Mouse (Mus musculus) myocyte (in vitro differentiated cells): ENCODE measurements at regions not wholly inside any gene's neighbourhood (a gene's known extent, or its start where the extent isn't known, plus 50 kb on each side); places are given as distances from the start of the nearest gene placed in this dataset.

Source experiments
- H3K27me3 ChIP-seq: one replicate; pipeline ENCODE4 v1.6.1; 2011; ENCODE audit not compliant: control insufficient read depth, insufficient read depth, insufficient read length
- H3K36me3 ChIP-seq: one replicate; pipeline ENCODE4 v1.6.1; 2011; ENCODE audit not compliant: control insufficient read depth, insufficient read depth
- H3K4me2 ChIP-seq: one replicate; pipeline ENCODE4 v1.6.1; 2011; ENCODE audit warnings: low read depth, control low read depth
- H3K4me3 ChIP-seq: one replicate; pipeline ENCODE4 v1.5.1; 2011; ENCODE audit warnings: mild to moderate bottlenecking, control low read depth, moderate library complexity
- H3K79me2 ChIP-seq: one replicate; pipeline ENCODE4 v1.6.1; 2011; ENCODE audit not compliant: control insufficient read depth, insufficient read depth
- H3ac ChIP-seq: one replicate; pipeline ENCODE4 v1.6.1; 2011; ENCODE audit not compliant: control insufficient read depth, insufficient read length
- CEBPB ChIP-seq: IDR thresholded peaks from 2 replicates; pipeline ENCODE4 v1.6.1; 2011; ENCODE audit warnings: mild to moderate bottlenecking, moderate library complexity; ENCODE audit not compliant: poor library complexity, insufficient read depth, severe bottlenecking
- E2F4 ChIP-seq: IDR thresholded peaks from one replicate; pipeline ENCODE4 v1.6.1; 2011; ENCODE audit warnings: mild to moderate bottlenecking, control low read depth, moderate library complexity; ENCODE audit not compliant: insufficient read depth
- MAX ChIP-seq: IDR thresholded peaks from one replicate; pipeline ENCODE4 v1.6.1; 2011; ENCODE audit warnings: low read depth, mild to moderate bottlenecking, control low read depth
- MYOD1 ChIP-seq, 3 experiments: IDR thresholded peaks; one replicate each; pipeline ENCODE4 v1.6.1; 2011; ENCODE audit warnings: control low read depth in 2 of 3, low read depth in 2 of 3, mild to moderate bottlenecking in 2 of 3, moderate library complexity in 1 of 3; ENCODE audit not compliant: insufficient read length in 2 of 3, control insufficient read depth in 1 of 3
- MYOG ChIP-seq, 3 experiments: IDR thresholded peaks; one replicate each; pipeline ENCODE4 v1.6.1; 2011; ENCODE audit warnings: control low read depth in 2 of 3, low read depth in 2 of 3, mild to moderate bottlenecking in 2 of 3; ENCODE audit not compliant: insufficient read length in 2 of 3, control insufficient read depth in 1 of 3, insufficient read depth in 1 of 3
- POLR2A ChIP-seq: IDR thresholded peaks from one replicate; pipeline ENCODE4 v1.6.1; 2011; ENCODE audit warnings: low read depth, mild to moderate bottlenecking, control low read depth, moderate library complexity; ENCODE audit not compliant: insufficient read length
- POLR2AphosphoS2 ChIP-seq: IDR thresholded peaks from one replicate; pipeline ENCODE4 v1.6.1; 2011; ENCODE audit warnings: low read depth, control low read depth; ENCODE audit not compliant: insufficient read length
- REST ChIP-seq: IDR thresholded peaks from one replicate; pipeline ENCODE4 v1.6.1; 2011; ENCODE audit warnings: mild to moderate bottlenecking, control low read depth, moderate library complexity; ENCODE audit not compliant: insufficient read depth, insufficient read length
- SRF ChIP-seq: IDR thresholded peaks from one replicate; pipeline ENCODE4 v1.6.1; 2011; ENCODE audit warnings: low read depth; ENCODE audit not compliant: control insufficient read depth, insufficient read length
- TCF12 ChIP-seq: IDR thresholded peaks from one replicate; pipeline ENCODE4 v1.6.1; 2011; ENCODE audit warnings: mild to moderate bottlenecking, control low read depth; ENCODE audit not compliant: poor library complexity, insufficient read depth, severe bottlenecking
- TCF3 ChIP-seq: IDR thresholded peaks from one replicate; pipeline ENCODE4 v1.6.1; 2011; ENCODE audit warnings: low read depth, control low read depth; ENCODE audit not compliant: insufficient read length
- USF1 ChIP-seq: IDR thresholded peaks from one replicate; pipeline ENCODE4 v1.6.1; 2011; ENCODE audit warnings: low read depth, mild to moderate bottlenecking, control low read depth, moderate library complexity

- H3ac ChIP-seq = no peak overlapping the region
- no peak for TF ChIP-seq MAX
- TF ChIP-seq E2F4 = no peak
- no peak for TF ChIP-seq MYOD1 (IDR thresholded peaks at IDR 0.05; ENCODE audit: control insufficient read depth in 1 of 3, insufficient read length in 2 of 3, low read depth in 2 of 3)
- no peak for TF ChIP-seq TCF12
- TF ChIP-seq TCF3 = no peak
- no peak for TF ChIP-seq SRF
- TF ChIP-seq POLR2AphosphoS2 = no peak
- no peak for TF ChIP-seq USF1
- no peak for TF ChIP-seq MYOG (IDR thresholded peaks at IDR 0.05; ENCODE audit: control insufficient read depth in 1 of 3, insufficient read depth in 1 of 3, insufficient read length in 2 of 3, low read depth in 2 of 3)
- no peak for TF ChIP-seq CEBPB
- TF ChIP-seq REST = no peak
- H3K79me2 ChIP-seq = no peaks in the 10 kb centered on the region
- no peak overlapping the region for H3K4me2 ChIP-seq
- no peaks in the 10 kb centered on the region for H3K36me3 ChIP-seq
- H3K4me3 ChIP-seq = no peak overlapping the region
- no peaks in the 10 kb centered on the region for H3K27me3 ChIP-seq
These were observed 437.8 kb downstream of the Prdm2 start for GRCm38 (mm10) chr4:142775023-142775422.

- H3K36me3 ChIP-seq = no peaks in the 10 kb centered on the region
- no peak overlapping the region for H3K4me2 ChIP-seq
- no peak overlapping the region for H3K4me3 ChIP-seq
- TF ChIP-seq MAX (no peak), E2F4 (no peak), USF1 (no peak), CEBPB (no peak), POLR2AphosphoS2 (no peak), TCF12 (no peak), SRF (no peak), MYOD1 (IDR thresholded peaks at IDR 0.05; ENCODE audit: control insufficient read depth in 1 of 3, insufficient read length in 2 of 3, low read depth in 2 of 3) (no peak), REST (no peak)
- H3ac ChIP-seq = no peak overlapping the region
- no peaks in the 10 kb centered on the region for H3K27me3 ChIP-seq
- H3K79me2 ChIP-seq = no peaks in the 10 kb centered on the region
These were observed 439.1 kb downstream of the Prdm2 start for GRCm38 (mm10) chr4:142773651-142774151.

- H3K4me3 ChIP-seq = no peak overlapping the region
- TF ChIP-seq TCF12 = no peak
- no peak for TF ChIP-seq POLR2AphosphoS2
- TF ChIP-seq USF1 = no peak
- TF ChIP-seq CEBPB = no peak
- TF ChIP-seq REST = no peak
- TF ChIP-seq TCF3 = no peak
- TF ChIP-seq MAX = no peak
- no peak for TF ChIP-seq MYOG (IDR thresholded peaks at IDR 0.05; ENCODE audit: control insufficient read depth in 1 of 3, insufficient read depth in 1 of 3, insufficient read length in 2 of 3, low read depth in 2 of 3)
- no peak for TF ChIP-seq SRF
- no peak for TF ChIP-seq POLR2A
- no peak for TF ChIP-seq E2F4
- TF ChIP-seq MYOD1 (IDR thresholded peaks at IDR 0.05; ENCODE audit: control insufficient read depth in 1 of 3, insufficient read length in 2 of 3, low read depth in 2 of 3) = no peak
- H3ac ChIP-seq = no peak overlapping the region
- H3K36me3 ChIP-seq = no peaks in the 10 kb centered on the region
- H3K4me2 ChIP-seq = no peak overlapping the region
- no peaks in the 10 kb centered on the region for H3K79me2 ChIP-seq
- no peaks in the 10 kb centered on the region for H3K27me3 ChIP-seq
These were observed 439.9 kb downstream of the Prdm2 start for GRCm38 (mm10) chr4:142772751-142773455.

- H3K4me2 ChIP-seq = no peak overlapping the region
- no peaks in the 10 kb centered on the region for H3K27me3 ChIP-seq
- H3K36me3 ChIP-seq = no peaks in the 10 kb centered on the region
- TF ChIP-seq E2F4 = no peak
- TF ChIP-seq MYOG (IDR thresholded peaks at IDR 0.05; ENCODE audit: control insufficient read depth in 1 of 3, insufficient read depth in 1 of 3, insufficient read length in 2 of 3, low read depth in 2 of 3) = no peak
- TF ChIP-seq POLR2A = no peak
- no peak for TF ChIP-seq CEBPB
- no peak for TF ChIP-seq TCF3
- TF ChIP-seq REST = no peak
- TF ChIP-seq TCF12 = no peak
- no peak for TF ChIP-seq MAX
- TF ChIP-seq SRF = no peak
- no peak for TF ChIP-seq MYOD1 (IDR thresholded peaks at IDR 0.05; ENCODE audit: control insufficient read depth in 1 of 3, insufficient read length in 2 of 3, low read depth in 2 of 3)
- no peak for TF ChIP-seq USF1
- no peak for TF ChIP-seq POLR2AphosphoS2
- no peak overlapping the region for H3ac ChIP-seq
- H3K4me3 ChIP-seq = no peak overlapping the region
- H3K79me2 ChIP-seq = no peaks in the 10 kb centered on the region
These were observed 441.2 kb downstream of the Prdm2 start for GRCm38 (mm10) chr4:142771520-142772150.
